7 mouse cellular contexts compared by ENCODE assay signal in genomic region chr2:131262213-131262672, GRCm38 (mm10). TPM values are rescaled to one million over a fixed set of nuclear protein-coding genes. Genes with fewer than 3 reads are reported as not detected.
DNase-seq lines count a peak whose midpoint lies in the region; ATAC-seq lines count a peak whose summit lies in the region.

Gene Pank2, plus strand, starts transcription at chr2:131262495.

- peak within 1 kb of the TSS; percentile 70 for H3K4me2 ChIP-seq in embryonic facial prominence, embryonic 12.5 days (replicated peaks)
- H3K4me2 ChIP-seq in limb, embryonic 11.5 days (ENCODE audit: low read depth, severe bottlenecking), result peak within 1 kb of the TSS; percentile 55
- H3K4me2 ChIP-seq in midbrain, embryonic 14.5 days (ENCODE audit: low read length), result peak within 1 kb of the TSS; percentile 83

- peak within 1 kb of the TSS; percentile 87 for H3K4me3 ChIP-seq in embryonic facial prominence, embryonic 12.5 days
- peak within 1 kb of the TSS; percentile 89 for H3K4me3 ChIP-seq in limb, embryonic 11.5 days (ENCODE audit: low read depth, low read length)
- H3K4me3 ChIP-seq in midbrain, embryonic 14.5 days (replicated peaks; ENCODE audit: low read depth, low read length), result peak within 1 kb of the TSS; percentile 88

- H3K9me3 ChIP-seq in embryonic facial prominence, embryonic 12.5 days, result no peaks in the 10 kb centered on the region
- H3K9me3 ChIP-seq in limb, embryonic 11.5 days (ENCODE audit: control insufficient read depth, low read length), result no peaks in the 10 kb centered on the region
- H3K9me3 ChIP-seq in midbrain, embryonic 14.5 days (ENCODE audit: control insufficient read depth, low read length), result no peaks in the 10 kb centered on the region

- no peaks in the 10 kb centered on the region for H3K27me3 ChIP-seq in embryonic facial prominence, embryonic 12.5 days
- H3K27me3 ChIP-seq in limb, embryonic 11.5 days (ENCODE audit: control insufficient read depth, insufficient read depth, low read length), result no peaks in the 10 kb centered on the region
- H3K27me3 ChIP-seq in midbrain, embryonic 14.5 days (ENCODE audit: control insufficient read depth, insufficient read depth, low read length), result no peaks in the 10 kb centered on the region

- WGBS in embryonic facial prominence, embryonic 12.5 days, result under 1% methylated on average over 49 of the region's 49 CpGs
- under 1% methylated on average over 49 of the region's 49 CpGs for WGBS in limb, embryonic 11.5 days
- under 1% methylated on average over 44 of the region's 49 CpGs for WGBS in midbrain, embryonic 14.5 days

- H3K27ac ChIP-seq in embryonic facial prominence, embryonic 12.5 days, result peak within 1 kb of the TSS; percentile 100
- H3K27ac ChIP-seq in limb, embryonic 11.5 days (replicated peaks; ENCODE audit: low read depth, low read length), result peak within 1 kb of the TSS; percentile 98
- peak within 1 kb of the TSS; percentile 98 for H3K27ac ChIP-seq in midbrain, embryonic 14.5 days (replicated peaks; ENCODE audit: low read depth, low read length)

- peak; percentile 96 for DNase-seq in adrenal gland, postnatal 25 days
- DNase-seq in heart, adult 11 months, result peak; percentile 100
- peak; percentile 97 for DNase-seq in kidney, adult 18-20 months
- DNase-seq in limb, embryonic 11.5 days (ENCODE audit: low spot score), result peak; percentile 98
- DNase-seq in midbrain, embryonic 14.5 days, result peak; percentile 99
- DNase-seq in spleen, adult 18-20 months, result peak; percentile 92 to 95

- peak; percentile 100 for ATAC-seq in embryonic facial prominence, embryonic 12.5 days (ENCODE audit: insufficient number of reproducible peaks, insufficient read depth, low FRiP score, low TSS enrichment)
- peak; percentile 100 for ATAC-seq in limb, embryonic 11.5 days (ENCODE audit: insufficient number of reproducible peaks, low FRiP score, low TSS enrichment, low read depth)
- ATAC-seq in midbrain, embryonic 14.5 days (ENCODE audit: low FRiP score, low TSS enrichment), result peak; percentile 100

- H3K36me3 ChIP-seq in embryonic facial prominence, embryonic 12.5 days, result peaks cover 7% of the 10 kb centered on the region; the same call in 1 of the 2 replicates
- no peaks in the 10 kb centered on the region for H3K36me3 ChIP-seq in limb, embryonic 11.5 days (ENCODE audit: control insufficient read depth, insufficient read depth, low read length)
- H3K36me3 ChIP-seq in midbrain, embryonic 14.5 days (ENCODE audit: control insufficient read depth, insufficient read depth, low read length), result no peaks in the 10 kb centered on the region

- peak within 1 kb of the TSS; percentile 97 for H3K9ac ChIP-seq in embryonic facial prominence, embryonic 12.5 days
- peak within 1 kb of the TSS; percentile 97 for H3K9ac ChIP-seq in limb, embryonic 11.5 days (ENCODE audit: low read length)
- peak within 1 kb of the TSS; percentile 94 for H3K9ac ChIP-seq in midbrain, embryonic 14.5 days (replicated peaks; ENCODE audit: low read length)

- H3K4me1 ChIP-seq in embryonic facial prominence, embryonic 12.5 days, result peaks cover 19% of the 10 kb centered on the region
- peaks cover 8% of the 10 kb centered on the region for H3K4me1 ChIP-seq in limb, embryonic 11.5 days (ENCODE audit: control insufficient read depth, insufficient read depth, low read length)
- peaks cover 23% of the 10 kb centered on the region for H3K4me1 ChIP-seq in midbrain, embryonic 14.5 days (ENCODE audit: control insufficient read depth, insufficient read depth, low read length)

RNA-seq across cellular contexts. Expression of gene Pank2, which starts in this region (rescaled TPM):
- 65.7 and 72.4 TPM in 2 replicates for total RNA-seq in adrenal gland, postnatal 25 days (2021)
- polyA plus RNA-seq in embryonic facial prominence, embryonic 12.5 days (2016; fragmentation: Nextera tagmentation; extraction: Ambion mirVana), result 61.8 and 61.9 TPM in 2 replicates
- polyA plus RNA-seq in limb, embryonic 11.5 days (2014; fragmentation: Nextera tagmentation; extraction: Ambion mirVana), result 57.0 and 62.0 TPM in 2 replicates
- 26.4 and 34.9 TPM in 2 replicates for polyA plus RNA-seq in midbrain, embryonic 14.5 days (2014; fragmentation: Nextera tagmentation; extraction: Ambion mirVana)

Comparison
In these comparisons a context has a peak if more than half of its experiments do, and no peak if none do; other contexts are left out.
1. Peak in every context shown above with its lines: DNase-seq, ATAC-seq, H3K4me3 ChIP-seq and H3K27ac ChIP-seq.